Mouse (Mus musculus) MEL (cell line): Measurements from ENCODE around the gene Polr2c.

Experiments
- CTCF ChIP-seq, 3 experiments: IDR thresholded peaks in 2 of 3; conservative IDR thresholded peaks in 1 of 3; 2 replicates each; pipeline ENCODE4 v1.5.1; 2011 to 2012; ENCODE audit warnings: low read length in 3 of 3, low read depth in 2 of 3, mild to moderate bottlenecking in 2 of 3, improper control_type of control experiment in 1 of 3, inconsistent platforms in 1 of 3, mixed read lengths in 1 of 3, moderate library complexity in 1 of 3; ENCODE audit not compliant: control insufficient read depth in 1 of 3, insufficient read depth in 1 of 3, poor library complexity in 1 of 3, severe bottlenecking in 1 of 3
- EP300 ChIP-seq, 2 experiments: IDR thresholded peaks; 2 replicates each; pipeline ENCODE4 v1.6.1; 2011; ENCODE audit warnings: improper control_type of control experiment in 2 of 2, low read length in 2 of 2, low read depth in 1 of 2, mild to moderate bottlenecking in 1 of 2
- ETS1 ChIP-seq: IDR thresholded peaks from 2 replicates; pipeline ENCODE4 v1.6.1; 2012; ENCODE audit warnings: low read depth, mild to moderate bottlenecking, inconsistent platforms, low read length, improper control_type of control experiment, moderate library complexity
- GATA1 ChIP-seq: IDR thresholded peaks from 2 replicates; pipeline ENCODE4 v1.6.1; 2011; ENCODE audit warnings: low read depth, low read length, improper control_type of control experiment
- MAFK ChIP-seq: IDR thresholded peaks from 2 replicates; pipeline ENCODE4 v1.6.1; 2011; ENCODE audit warnings: low read depth, mild to moderate bottlenecking, low read length, improper control_type of control experiment, borderline replicate concordance
- MAX ChIP-seq: IDR thresholded peaks from 2 replicates; pipeline ENCODE4 v1.6.1; 2011; ENCODE audit warnings: low read length, improper control_type of control experiment
- POLR2A ChIP-seq, 2 experiments: IDR thresholded peaks; 2 replicates each; pipeline ENCODE4 v1.6.1; 2011 to 2012; ENCODE audit warnings: low read length in 2 of 2, mild to moderate bottlenecking in 2 of 2, control low read depth in 1 of 2, improper control_type of control experiment in 1 of 2, low read depth in 1 of 2, moderate library complexity in 1 of 2; ENCODE audit not compliant: control insufficient read depth in 1 of 2, insufficient read depth in 1 of 2, poor library complexity in 1 of 2
- POLR2AphosphoS2 ChIP-seq: IDR thresholded peaks from 2 replicates; pipeline ENCODE4 v1.6.1; 2011; ENCODE audit warnings: low read length, improper control_type of control experiment
- TBP ChIP-seq: IDR thresholded peaks from 2 replicates; pipeline ENCODE4 v1.8.0; 2011; ENCODE audit warnings: low read depth, low read length, improper control_type of control experiment
- TCF12 ChIP-seq: IDR thresholded peaks from 2 replicates; pipeline ENCODE4 v1.6.1; 2014; ENCODE audit warnings: low read depth, mild to moderate bottlenecking, inconsistent platforms, low read length, improper control_type of control experiment, moderate library complexity
- USF1 ChIP-seq: IDR thresholded peaks from 2 replicates; pipeline ENCODE4 v1.6.1; 2014; ENCODE audit warnings: low read depth, mild to moderate bottlenecking, inconsistent platforms, low read length, improper control_type of control experiment, moderate library complexity
- ZKSCAN1 ChIP-seq: IDR thresholded peaks from 2 replicates; pipeline ENCODE4 v1.6.1; 2012; ENCODE audit warnings: low read depth, mild to moderate bottlenecking, inconsistent platforms, low read length, improper control_type of control experiment, moderate library complexity

- TF ChIP-seq MAX (no peak), GATA1 (no peak), TCF12 (no peak), CTCF (IDR thresholded peaks at IDR 0.05 in 2 of 3, conservative IDR thresholded peaks at IDR 0.05 in 1 of 3; ENCODE audit: control insufficient read depth in 1 of 3, insufficient read depth in 1 of 3, low read depth in 2 of 3, low read length in 3 of 3, poor library complexity in 1 of 3, severe bottlenecking in 1 of 3) (no peak), USF1 (no peak), EP300 (IDR thresholded peaks at IDR 0.05; ENCODE audit: low read depth in 1 of 2, low read length in 2 of 2) (no peak), POLR2A (IDR thresholded peaks at IDR 0.05; ENCODE audit: control insufficient read depth in 1 of 2, insufficient read depth in 1 of 2, low read depth in 1 of 2, low read length in 2 of 2, poor library complexity in 1 of 2) (no peak), MAFK (no peak), POLR2AphosphoS2 (no peak), ZKSCAN1 (no peak), TBP (no peak), ETS1 (no peak)
Observed at GRCm38 (mm10) chr8:94872156-94872555, 14.9 kb downstream of the Polr2c start.
